In the genomic region with DNA sequence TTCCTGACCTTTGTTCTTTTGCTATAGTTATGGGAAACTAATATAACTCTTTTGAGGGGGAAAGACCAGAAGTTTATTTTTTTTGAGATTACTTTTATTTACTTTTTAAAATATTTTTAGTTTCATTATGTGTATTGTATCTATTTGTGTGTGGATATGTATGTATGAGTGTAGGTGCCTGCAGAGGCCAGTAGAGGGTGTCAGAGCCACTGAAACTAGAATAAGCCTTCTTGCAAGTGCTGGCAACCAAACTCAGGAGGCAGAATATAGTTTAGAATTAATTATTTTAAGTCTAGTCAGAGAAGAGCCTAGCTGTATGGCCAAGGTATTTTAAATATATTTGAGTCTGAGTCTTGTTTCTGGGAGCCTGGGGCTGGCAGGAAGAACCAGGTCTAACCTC, we compare ENCODE assay signal across 24 mouse cellular contexts. TPM values are rescaled to one million over a fixed set of nuclear protein-coding genes. Genes with fewer than 3 reads are reported as not detected.
A peak's percentile ranks its signal among the peaks of the same experiment; 100 is the strongest.
DNase-seq lines count a peak whose midpoint lies in the region; ATAC-seq and TF ChIP-seq lines count a peak whose summit lies in the region.
"Had no signal": no experiment of that assay in that cellular context is flagged by ENCODE, and none has a peak within 500 bp of the region (broad histone marks: within the 10 kb centered on the region; RNA-seq: fewer than 3 reads in every experiment).

No protein-coding gene starts in this region.

- ATAC-seq in intestine, postnatal 0 days: no peak
- ATAC-seq in intestine, embryonic 15.5 days: no peak
- ATAC-seq: forebrain, embryonic 16.5 days; hindbrain, embryonic 16.5 days had no signal

- no peaks in the 10 kb centered on the region for H3K9me3 ChIP-seq in intestine, postnatal 0 days (ENCODE audit: control insufficient read depth)
- H3K9me3 ChIP-seq in intestine, embryonic 15.5 days: no peaks in the 10 kb centered on the region
- H3K9me3 ChIP-seq: embryonic facial prominence, embryonic 13.5 days; forebrain, embryonic 12.5 days; heart, embryonic 10.5 days; hindbrain, embryonic 12.5 days had no signal

- TF ChIP-seq POLR2A in thymus, adult 2 months (IDR thresholded peaks at IDR 0.05; ENCODE audit: control insufficient read depth, extremely low read depth, insufficient read depth, low read length, poor library complexity): no peak

- DNase-seq in 416B (ENCODE audit: low read depth) (peak; percentile 12), ES-CJ7 (ENCODE audit: low read depth, low spot score) (peak; percentile 31), ZHBTc4 (ENCODE audit: low read depth, low spot score) (peak; percentile 33)
- DNase-seq in layer of hippocampus, adult 9-11 months: no peak
- DNase-seq in thymus, adult 2 months: no peak
- DNase-seq: adrenal gland, postnatal 10 days; cerebellum, adult 11 months; cerebellum, adult 9-10 months; cerebellum, postnatal 36 days; gastrocnemius, postnatal 10 days; heart, adult 18-20 months; heart, postnatal 10 days; heart, postnatal 4 days had no signal

- no peak overlapping the region for H3K27ac ChIP-seq in intestine, postnatal 0 days (ENCODE audit: low read depth, low read length)
- H3K27ac ChIP-seq in intestine, embryonic 15.5 days: no peak overlapping the region
- H3K27ac ChIP-seq in thymus, adult 2 months (ENCODE audit: control insufficient read depth, insufficient read depth, low read length): no peak overlapping the region
- H3K27ac ChIP-seq: embryonic facial prominence, embryonic 13.5 days; forebrain, embryonic 12.5 days; heart, embryonic 10.5 days; hindbrain, embryonic 12.5 days had no signal

- H3K9ac ChIP-seq in intestine, postnatal 0 days (ENCODE audit: low read depth, low read length): no peak overlapping the region
- no peak overlapping the region for H3K9ac ChIP-seq in intestine, embryonic 15.5 days
- H3K9ac ChIP-seq: embryonic facial prominence, embryonic 13.5 days; forebrain, embryonic 12.5 days; hindbrain, embryonic 12.5 days had no signal

- no peak overlapping the region for H3K4me3 ChIP-seq in intestine, postnatal 0 days (ENCODE audit: low read depth, low read length)
- H3K4me3 ChIP-seq in intestine, embryonic 15.5 days (replicated peaks): no peak overlapping the region
- H3K4me3 ChIP-seq in thymus, adult 2 months (ENCODE audit: control insufficient read depth, insufficient read depth, low read length): no peak overlapping the region
- H3K4me3 ChIP-seq: embryonic facial prominence, embryonic 13.5 days; forebrain, embryonic 12.5 days; heart, embryonic 10.5 days; hindbrain, embryonic 12.5 days had no signal

- TF ChIP-seq CTCF in intestine, postnatal 0 days (IDR thresholded peaks at IDR 0.05; ENCODE audit: low read depth): peak; percentile 36; the same call in 1 of the 2 replicates
- TF ChIP-seq CTCF in thymus, adult 2 months (IDR thresholded peaks at IDR 0.05; ENCODE audit: borderline replicate concordance, control insufficient read depth, extremely low read depth, insufficient read depth, low read length, poor library complexity): no peak

- no peak overlapping the region for H3K4me2 ChIP-seq in intestine, postnatal 0 days (replicated peaks; ENCODE audit: low read depth)
- no peak overlapping the region for H3K4me2 ChIP-seq in intestine, embryonic 15.5 days (replicated peaks)
- H3K4me2 ChIP-seq: embryonic facial prominence, embryonic 13.5 days; forebrain, embryonic 12.5 days; hindbrain, embryonic 12.5 days had no signal

- H3K4me1 ChIP-seq in intestine, postnatal 0 days (replicated peaks; ENCODE audit: control insufficient read depth, insufficient read depth, low read length): no peaks in the 10 kb centered on the region
- H3K4me1 ChIP-seq in intestine, embryonic 15.5 days (replicated peaks): no peaks in the 10 kb centered on the region
- H3K4me1 ChIP-seq in thymus, adult 2 months (replicated peaks; ENCODE audit: control insufficient read depth, insufficient read depth, low read length): no peaks in the 10 kb centered on the region
- H3K4me1 ChIP-seq: embryonic facial prominence, embryonic 13.5 days; forebrain, embryonic 12.5 days; heart, embryonic 10.5 days; hindbrain, embryonic 12.5 days had no signal

- H3K27me3 ChIP-seq in intestine, postnatal 0 days (replicated peaks; ENCODE audit: control insufficient read depth, insufficient read depth, low read length): no peaks in the 10 kb centered on the region
- no peaks in the 10 kb centered on the region for H3K27me3 ChIP-seq in intestine, embryonic 15.5 days (replicated peaks)
- H3K27me3 ChIP-seq in thymus, adult 2 months (ENCODE audit: control insufficient read depth, insufficient read depth, low read length): no peaks in the 10 kb centered on the region
- H3K27me3 ChIP-seq: embryonic facial prominence, embryonic 13.5 days; hindbrain, embryonic 12.5 days had no signal

- no peaks in the 10 kb centered on the region for H3K36me3 ChIP-seq in intestine, postnatal 0 days (ENCODE audit: control insufficient read depth, insufficient read depth)
- H3K36me3 ChIP-seq in intestine, embryonic 15.5 days: no peaks in the 10 kb centered on the region
- no peaks in the 10 kb centered on the region for H3K36me3 ChIP-seq in thymus, adult 2 months (ENCODE audit: control insufficient read depth, insufficient read depth, low read length)
- H3K36me3 ChIP-seq: embryonic facial prominence, embryonic 13.5 days; forebrain, embryonic 12.5 days; heart, embryonic 10.5 days; hindbrain, embryonic 12.5 days had no signal

RNA-seq across cellular contexts. Expression of a gene that starts 2.8 kb away (rescaled TPM):
- not detected in 2 replicates for polyA plus RNA-seq in intestine, postnatal 0 days (2015; fragmentation: Nextera tagmentation; extraction: Ambion mirVana)
- not detected in 2 replicates for polyA plus RNA-seq in intestine, embryonic 15.5 days (2015; fragmentation: Nextera tagmentation; extraction: Ambion mirVana)
- 0.46 and 0.66 TPM in 2 replicates for polyA plus RNA-seq in thymus, adult 2 months (2012; rRNA removed)
- polyA plus RNA-seq: brain, embryonic 14.5 days; embryonic facial prominence, embryonic 13.5 days; forebrain, embryonic 12.5 days; forebrain, embryonic 16.5 days; frontal cortex, adult 2 months; heart, embryonic 10.5 days; heart, embryonic 14.5 days; hindbrain, embryonic 12.5 days; hindbrain, embryonic 16.5 days had no signal

RNA-seq across cellular contexts. Expression of a gene that starts 4.9 kb away (rescaled TPM):
- not detected in 2 replicates for polyA plus RNA-seq in intestine, postnatal 0 days (2015; fragmentation: Nextera tagmentation; extraction: Ambion mirVana)
- polyA plus RNA-seq in intestine, embryonic 15.5 days (2015; fragmentation: Nextera tagmentation; extraction: Ambion mirVana): not detected in 2 replicates
- polyA plus RNA-seq in thymus, adult 2 months (2012; rRNA removed): 0.09 TPM in 1 of 2 replicates, not detected in the other
- polyA plus RNA-seq: brain, embryonic 14.5 days; embryonic facial prominence, embryonic 13.5 days; forebrain, embryonic 12.5 days; forebrain, embryonic 16.5 days; heart, embryonic 10.5 days; heart, embryonic 14.5 days; hindbrain, embryonic 12.5 days; hindbrain, embryonic 16.5 days had no signal

RNA-seq across cellular contexts. Expression of a gene that starts 8.8 kb away (rescaled TPM):
- not detected in 2 replicates for polyA plus RNA-seq in intestine, postnatal 0 days (2015; fragmentation: Nextera tagmentation; extraction: Ambion mirVana)
- not detected in 2 replicates for polyA plus RNA-seq in intestine, embryonic 15.5 days (2015; fragmentation: Nextera tagmentation; extraction: Ambion mirVana)
- 0.15 and 0.19 TPM in 2 replicates for polyA plus RNA-seq in thymus, adult 2 months (2012; rRNA removed)
- polyA plus RNA-seq: brain, embryonic 14.5 days; embryonic facial prominence, embryonic 13.5 days; forebrain, embryonic 12.5 days; forebrain, embryonic 16.5 days; frontal cortex, adult 2 months; heart, embryonic 10.5 days; heart, embryonic 14.5 days; hindbrain, embryonic 12.5 days; hindbrain, embryonic 16.5 days had no signal

RNA-seq across cellular contexts. Expression of a gene that starts 11.4 kb away (rescaled TPM):
- not detected in 2 replicates for polyA plus RNA-seq in intestine, postnatal 0 days (2015; fragmentation: Nextera tagmentation; extraction: Ambion mirVana)
- not detected in 2 replicates for polyA plus RNA-seq in intestine, embryonic 15.5 days (2015; fragmentation: Nextera tagmentation; extraction: Ambion mirVana)
- polyA plus RNA-seq in thymus, adult 2 months (2012; rRNA removed): not detected in 2 replicates
- polyA plus RNA-seq: brain, embryonic 14.5 days; embryonic facial prominence, embryonic 13.5 days; forebrain, embryonic 12.5 days; forebrain, embryonic 16.5 days; frontal cortex, adult 2 months; heart, embryonic 10.5 days; heart, embryonic 14.5 days; hindbrain, embryonic 12.5 days; hindbrain, embryonic 16.5 days had no signal

RNA-seq across cellular contexts. Expression of a gene that starts 18.5 kb away (rescaled TPM):
- 3.4 and 4.2 TPM in 2 replicates for polyA plus RNA-seq in intestine, postnatal 0 days (2015; fragmentation: Nextera tagmentation; extraction: Ambion mirVana)
- polyA plus RNA-seq in intestine, embryonic 15.5 days (2015; fragmentation: Nextera tagmentation; extraction: Ambion mirVana): 0.30 TPM in 1 of 2 replicates, not detected in the other
- polyA plus RNA-seq in thymus, adult 2 months (2012; rRNA removed): 0.43 and 0.81 TPM in 2 replicates
- polyA plus RNA-seq: brain, embryonic 14.5 days; embryonic facial prominence, embryonic 13.5 days; forebrain, embryonic 12.5 days; forebrain, embryonic 16.5 days; frontal cortex, adult 2 months; heart, embryonic 10.5 days; heart, embryonic 14.5 days; hindbrain, embryonic 12.5 days; hindbrain, embryonic 16.5 days had no signal

Comparison
In these comparisons a context has a peak if more than half of its experiments do, and no peak if none do; other contexts are left out.
1. DNase-seq: peak in 416B (single experiment), ES-CJ7 (single experiment) and ZHBTc4 (single experiment); none in layer of hippocampus, adult 9-11 months (single experiment) and thymus, adult 2 months (single experiment).